Mouse (Mus musculus): Measurements from ENCODE around the gene Mcrip1.

GRCm38 (mm10) chr11:120531646-120532045 is 17.9 kb downstream of the Mcrip1 start:
- TF ChIP-seq CTCF (IDR thresholded peaks at IDR 0.05; ENCODE audit: borderline replicate concordance, control insufficient read depth, extremely low read depth, insufficient read depth, low read length, poor library complexity) (no peak), POLR2A (IDR thresholded peaks at IDR 0.05; ENCODE audit: control insufficient read depth, extremely low read depth, insufficient read depth, low read length, poor library complexity) (no peak)

Data from thymus, adult 2 months (tissue).